Mouse (Mus musculus) limb, embryonic 15.5 days (tissue): ENCODE data around the gene Myt1l. TPM values are rescaled to one million over a fixed set of nuclear protein-coding genes. Genes with fewer than 3 reads are reported as not detected.

Experiments used
- ATAC-seq: fragments of 200-750 bp; cut with Nextera tagmentation; 2 replicates; pipeline ENCODE4 v1.8.0; 2017; ENCODE audit warnings: low read depth, moderate TSS enrichment; ENCODE audit not compliant: insufficient number of reproducible peaks, low FRiP score, low TSS enrichment
- H3K27ac ChIP-seq: fragments of 300-500 bp; sonication (generic); 2 replicates; pipeline ENCODE4 v1.5.1; 2015; ENCODE audit warnings: moderate library complexity, mild to moderate bottlenecking, inconsistent platforms
- H3K27me3 ChIP-seq: fragments of 300-500 bp; sonication (generic); 2 replicates; pipeline ENCODE4 v1.6.1; 2015; ENCODE audit warnings: inconsistent platforms
- H3K36me3 ChIP-seq: fragments of 300-500 bp; sonication (generic); 2 replicates; pipeline ENCODE4 v1.6.1; 2015; ENCODE audit warnings: inconsistent platforms
- H3K4me1 ChIP-seq: fragments of 300-500 bp; sonication (generic); 2 replicates; pipeline ENCODE4 v1.6.1; 2015; ENCODE audit warnings: inconsistent platforms
- H3K4me2 ChIP-seq: fragments of 300-500 bp; sonication (generic); 2 replicates; pipeline ENCODE4 v1.6.1; 2015; ENCODE audit warnings: mild to moderate bottlenecking, inconsistent platforms
- H3K4me3 ChIP-seq: fragments of 300-500 bp; sonication (generic); 2 replicates; pipeline ENCODE4 v1.5.1; 2015; ENCODE audit warnings: mild to moderate bottlenecking, inconsistent platforms
- H3K9ac ChIP-seq: fragments of 300-500 bp; sonication (generic); 2 replicates; pipeline ENCODE4 v1.6.1; 2015; ENCODE audit warnings: inconsistent platforms
- H3K9me3 ChIP-seq: fragments of 300-500 bp; sonication (generic); 2 replicates; pipeline ENCODE4 v1.6.1; 2016; ENCODE audit warnings: inconsistent platforms
- WGBS: fragments of 180-500 bp; shearing (Covaris S2); methylation state at CpG from one replicate; pipeline ENCODE4 v1.1.7; 2015; 5-methylcytosine and 5-hydroxymethylcytosine counted together
- polyA plus RNA-seq: library from polyadenylated mRNA; unstranded; fragments of >200 nt; fragmentation: Nextera tagmentation; extraction: Ambion mirVana; gene quantifications from 2 replicates; pipeline ENCODE4 v1.2.1, GENCODE M21; 2015

Gene Myt1l
- polyA plus RNA-seq, 1 experiment from 2014 or later = 0.35 TPM

- Histone ChIP-seq H3K27me3 (no peaks in the 10 kb centered on the region), H3K36me3 (no peaks in the 10 kb centered on the region), H3K4me1 (no peaks in the 10 kb centered on the region), H3K9ac (no peak overlapping the region), H3K4me3 (no peak overlapping the region), H3K4me2 (no peak overlapping the region), H3K9me3 (no peaks in the 10 kb centered on the region), H3K27ac (no peak overlapping the region)
- 26% methylated on average over 5 of the region's 5 CpGs for WGBS
- ATAC-seq = no peak
Observed at GRCm38 (mm10) chr12:29855007-29855406, 326.8 kb downstream of the Myt1l start.

- 16% methylated on average over 2 of the region's 2 CpGs for WGBS
Observed at GRCm38 (mm10) chr12:29860986-29861385, 332.8 kb downstream of the Myt1l start.

GRCm38 (mm10) chr12:29868295-29868694, 340.1 kb downstream of the Myt1l start:
- ATAC-seq = no peak
- H3K27ac ChIP-seq = no peak overlapping the region
- H3K27me3 ChIP-seq = no peaks in the 10 kb centered on the region
- H3K9me3 ChIP-seq = no peaks in the 10 kb centered on the region
- no peak overlapping the region for H3K9ac ChIP-seq
- no peaks in the 10 kb centered on the region for H3K36me3 ChIP-seq
- WGBS = 68% methylated on average over 4 of the region's 4 CpGs
- peaks cover 5% of the 10 kb centered on the region for H3K4me1 ChIP-seq
- H3K4me2 ChIP-seq = no peak overlapping the region
- no peak overlapping the region for H3K4me3 ChIP-seq

More at GRCm38 (mm10) chr12:29860986-29861385, 332.8 kb downstream of the Myt1l start:
- Histone ChIP-seq H3K27me3 (no peaks in the 10 kb centered on the region), H3K36me3 (no peaks in the 10 kb centered on the region), H3K9me3 (no peaks in the 10 kb centered on the region), H3K9ac (no peak overlapping the region), H3K4me1 (no peaks in the 10 kb centered on the region), H3K27ac (no peak overlapping the region), H3K4me2 (no peak overlapping the region), H3K4me3 (no peak overlapping the region)
- ATAC-seq = no peak

- no peak for ATAC-seq
- WGBS = 84% methylated on average over 9 of the region's 9 CpGs
- Histone ChIP-seq H3K9me3 (no peaks in the 10 kb centered on the region), H3K27me3 (no peaks in the 10 kb centered on the region), H3K27ac (no peak overlapping the region), H3K36me3 (no peaks in the 10 kb centered on the region), H3K4me1 (peaks cover 5% of the 10 kb centered on the region), H3K9ac (no peak overlapping the region), H3K4me2 (no peak overlapping the region), H3K4me3 (no peak overlapping the region)
Observed at GRCm38 (mm10) chr12:29868781-29869180, 340.6 kb downstream of the Myt1l start.

GRCm38 (mm10) chr12:29872156-29872815, 344.1 kb downstream of the Myt1l start:
- peak; percentile 61; the same call in 1 of the 2 replicates for ATAC-seq

GRCm38 (mm10) chr12:29873281-29873772, 345.1 kb downstream of the Myt1l start:
- peaks cover 5% of the 10 kb centered on the region for H3K4me1 ChIP-seq
- no peak for ATAC-seq
- no peak overlapping the region for H3K4me3 ChIP-seq
- no peaks in the 10 kb centered on the region for H3K9me3 ChIP-seq
- H3K27ac ChIP-seq = no peak overlapping the region
- no peak overlapping the region for H3K4me2 ChIP-seq
- no peak overlapping the region for H3K9ac ChIP-seq
- no peaks in the 10 kb centered on the region for H3K27me3 ChIP-seq
- 57% methylated on average over 1 of the region's 1 CpGs for WGBS
- no peaks in the 10 kb centered on the region for H3K36me3 ChIP-seq

More at GRCm38 (mm10) chr12:29872156-29872815, 344.1 kb downstream of the Myt1l start:
- Histone ChIP-seq H3K36me3 (no peaks in the 10 kb centered on the region), H3K27me3 (no peaks in the 10 kb centered on the region), H3K4me2 (no peak overlapping the region), H3K27ac (no peak overlapping the region), H3K9me3 (no peaks in the 10 kb centered on the region), H3K4me3 (no peak overlapping the region), H3K9ac (no peak overlapping the region), H3K4me1 (peaks cover 5% of the 10 kb centered on the region)
- WGBS = 24% methylated on average over 7 of the region's 7 CpGs

- H3K9ac ChIP-seq = no peak overlapping the region
- H3K36me3 ChIP-seq = no peaks in the 10 kb centered on the region
- H3K9me3 ChIP-seq = no peaks in the 10 kb centered on the region
- no peaks in the 10 kb centered on the region for H3K4me1 ChIP-seq
- no peak overlapping the region for H3K4me2 ChIP-seq
- no peaks in the 10 kb centered on the region for H3K27me3 ChIP-seq
- H3K4me3 ChIP-seq = no peak overlapping the region
- ATAC-seq = no peak
- no peak overlapping the region for H3K27ac ChIP-seq
- 86% methylated on average over 10 of the region's 10 CpGs for WGBS
Observed at GRCm38 (mm10) chr12:29877977-29878376, 349.8 kb downstream of the Myt1l start.

GRCm38 (mm10) chr12:29882871-29883617, 354.9 kb downstream of the Myt1l start:
- H3K27ac ChIP-seq = no peak overlapping the region
- H3K4me3 ChIP-seq = no peak overlapping the region
- H3K36me3 ChIP-seq = no peaks in the 10 kb centered on the region
- no peak overlapping the region for H3K4me2 ChIP-seq
- no peak overlapping the region for H3K9ac ChIP-seq
- H3K27me3 ChIP-seq = no peaks in the 10 kb centered on the region
- H3K4me1 ChIP-seq = no peaks in the 10 kb centered on the region
- WGBS = 22% methylated on average over 9 of the region's 9 CpGs
- ATAC-seq = no peak
- H3K9me3 ChIP-seq = no peaks in the 10 kb centered on the region

- H3K4me3 ChIP-seq = no peak overlapping the region
- no peaks in the 10 kb centered on the region for H3K27me3 ChIP-seq
- H3K4me2 ChIP-seq = no peak overlapping the region
- H3K36me3 ChIP-seq = no peaks in the 10 kb centered on the region
- no peak overlapping the region for H3K27ac ChIP-seq
- no peaks in the 10 kb centered on the region for H3K9me3 ChIP-seq
- WGBS = 68% methylated on average over 5 of the region's 5 CpGs
- H3K9ac ChIP-seq = no peak overlapping the region
- no peak for ATAC-seq
- no peaks in the 10 kb centered on the region for H3K4me1 ChIP-seq
Observed at GRCm38 (mm10) chr12:29884376-29884775, 356.2 kb downstream of the Myt1l start.

- no peak overlapping the region for H3K4me2 ChIP-seq
- no peaks in the 10 kb centered on the region for H3K27me3 ChIP-seq
- no peak overlapping the region for H3K4me3 ChIP-seq
- no peak overlapping the region for H3K27ac ChIP-seq
- ATAC-seq = no peak
- H3K36me3 ChIP-seq = no peaks in the 10 kb centered on the region
- no peaks in the 10 kb centered on the region for H3K4me1 ChIP-seq
- no peaks in the 10 kb centered on the region for H3K9me3 ChIP-seq
- 13% methylated on average over 3 of the region's 3 CpGs for WGBS
- no peak overlapping the region for H3K9ac ChIP-seq
Observed at GRCm38 (mm10) chr12:29894669-29895068, 366.5 kb downstream of the Myt1l start.

- no peak for ATAC-seq
- Histone ChIP-seq H3K27me3 (no peaks in the 10 kb centered on the region), H3K4me1 (no peaks in the 10 kb centered on the region), H3K9me3 (no peaks in the 10 kb centered on the region), H3K4me3 (no peak overlapping the region), H3K27ac (no peak overlapping the region), H3K4me2 (no peak overlapping the region), H3K36me3 (no peaks in the 10 kb centered on the region), H3K9ac (no peak overlapping the region)
- 74% methylated on average over 3 of the region's 3 CpGs for WGBS
Observed at GRCm38 (mm10) chr12:29897533-29898085, 369.4 kb downstream of the Myt1l start.
